Mouse (Mus musculus) induced T-regulatory cell, adult 2 months (primary cell): ENCODE results near the gene Csgalnact2.

Experiments
- DNase-seq: peaks from one replicate; pipeline ENCODE4 v3.0.0-alpha.2; 2012; ENCODE audit warnings: low read depth

Csgalnact2 gene

GRCm38 (mm10) chr6:118137148-118137547 lies 1.8 kb downstream of the Csgalnact2 start:
- DNase-seq = peak; percentile 9

GRCm38 (mm10) chr6:118134461-118134860 lies 4.5 kb downstream of the Csgalnact2 start:
- DNase-seq = no peak

- no peak for DNase-seq
Observed at GRCm38 (mm10) chr6:118130022-118130421, 8.9 kb downstream of the Csgalnact2 start.

- no peak for DNase-seq
Observed at GRCm38 (mm10) chr6:118127827-118128487, 11.0 kb downstream of the Csgalnact2 start.

- DNase-seq = no peak
Observed at GRCm38 (mm10) chr6:118127198-118127597, 11.7 kb downstream of the Csgalnact2 start.

GRCm38 (mm10) chr6:118126577-118126976 lies 12.4 kb downstream of the Csgalnact2 start:
- DNase-seq = no peak

GRCm38 (mm10) chr6:118122767-118123166 lies 16.2 kb downstream of the Csgalnact2 start:
- DNase-seq = no peak

- no peak for DNase-seq
Observed at GRCm38 (mm10) chr6:118111810-118112209, 27.1 kb downstream of the Csgalnact2 start.

GRCm38 (mm10) chr6:118099311-118099802 lies 39.6 kb downstream of the Csgalnact2 start:
- peak; percentile 37 for DNase-seq

GRCm38 (mm10) chr6:118097765-118098365 lies 41.1 kb downstream of the Csgalnact2 start:
- no peak for DNase-seq

GRCm38 (mm10) chr6:118090827-118091226 lies 48.1 kb downstream of the Csgalnact2 start:
- no peak for DNase-seq

GRCm38 (mm10) chr6:118088750-118089440 lies 50.0 kb downstream of the Csgalnact2 start:
- DNase-seq = no peak

GRCm38 (mm10) chr6:118087955-118088354 lies 51.0 kb downstream of the Csgalnact2 start:
- peak; percentile 21 for DNase-seq

GRCm38 (mm10) chr6:118084596-118084995 lies 54.3 kb downstream of the Csgalnact2 start:
- DNase-seq = no peak

GRCm38 (mm10) chr6:118083608-118084007 lies 55.3 kb downstream of the Csgalnact2 start:
- DNase-seq = no peak

- no peak for DNase-seq
Observed at GRCm38 (mm10) chr6:118082384-118082783, 56.6 kb downstream of the Csgalnact2 start.

GRCm38 (mm10) chr6:118080711-118081110 lies 58.2 kb downstream of the Csgalnact2 start:
- no peak for DNase-seq

- no peak for DNase-seq
Observed at GRCm38 (mm10) chr6:118079762-118080465, 59.0 kb downstream of the Csgalnact2 start.

- no peak for DNase-seq
Observed at GRCm38 (mm10) chr6:118079292-118079691, 59.6 kb downstream of the Csgalnact2 start.

- no peak for DNase-seq
Observed at GRCm38 (mm10) chr6:118078751-118079150, 60.2 kb downstream of the Csgalnact2 start.

- DNase-seq = no peak
Observed at GRCm38 (mm10) chr6:118077421-118077820, 61.5 kb downstream of the Csgalnact2 start.

- DNase-seq = no peak
Observed at GRCm38 (mm10) chr6:118076748-118077147, 62.2 kb downstream of the Csgalnact2 start.
